Mouse (Mus musculus) midbrain, embryonic 13.5 days (tissue): ENCODE measurements at regions not wholly inside any gene's neighbourhood (a gene's known extent, or its start where the extent isn't known, plus 50 kb on each side); places are given as distances from the start of the nearest gene placed in this dataset.
A peak's percentile ranks its signal among the peaks of the same experiment; 100 is the strongest.

Experiments used
- ATAC-seq: fragments of 200-750 bp; cut with Nextera tagmentation; 2 replicates; pipeline ENCODE4 v1.8.0; 2017; ENCODE audit warnings: mild to moderate bottlenecking, moderate TSS enrichment, moderate library complexity
- H3K27ac ChIP-seq: fragments of 300-500 bp; sonication (generic); 2 replicates; pipeline ENCODE4 v1.5.1; 2015; ENCODE audit warnings: inconsistent platforms, mild to moderate bottlenecking, moderate library complexity
- H3K27me3 ChIP-seq: fragments of 300-500 bp; sonication (generic); 2 replicates; pipeline ENCODE4 v1.6.1; 2015; ENCODE audit warnings: mild to moderate bottlenecking, inconsistent platforms
- H3K36me3 ChIP-seq: fragments of 300-500 bp; sonication (generic); 2 replicates; pipeline ENCODE4 v1.6.1; 2015; ENCODE audit warnings: mild to moderate bottlenecking, inconsistent platforms
- H3K4me1 ChIP-seq: fragments of 300-500 bp; sonication (generic); replicated peaks from 2 replicates; pipeline ENCODE4 v1.6.1; 2015; ENCODE audit warnings: inconsistent platforms
- H3K4me2 ChIP-seq: fragments of 300-500 bp; sonication (generic); replicated peaks from 2 replicates; pipeline ENCODE4 v1.6.1; 2015; ENCODE audit warnings: moderate library complexity, mild to moderate bottlenecking, inconsistent platforms
- H3K4me3 ChIP-seq: fragments of 300-500 bp; sonication (generic); replicated peaks from 2 replicates; pipeline ENCODE4 v1.5.1; 2015; ENCODE audit warnings: mild to moderate bottlenecking, inconsistent platforms
- H3K9ac ChIP-seq: fragments of 300-500 bp; sonication (generic); replicated peaks from 2 replicates; pipeline ENCODE4 v1.6.1; 2015; ENCODE audit warnings: mild to moderate bottlenecking, inconsistent platforms
- H3K9me3 ChIP-seq: fragments of 300-500 bp; sonication (generic); 2 replicates; pipeline ENCODE4 v1.6.1; 2016; ENCODE audit warnings: mild to moderate bottlenecking, inconsistent platforms
- WGBS: fragments of 180-500 bp; shearing (Covaris S2); methylation state at CpG from one replicate; pipeline ENCODE4 v1.1.7; 2015; 5-methylcytosine and 5-hydroxymethylcytosine counted together

DNA sequence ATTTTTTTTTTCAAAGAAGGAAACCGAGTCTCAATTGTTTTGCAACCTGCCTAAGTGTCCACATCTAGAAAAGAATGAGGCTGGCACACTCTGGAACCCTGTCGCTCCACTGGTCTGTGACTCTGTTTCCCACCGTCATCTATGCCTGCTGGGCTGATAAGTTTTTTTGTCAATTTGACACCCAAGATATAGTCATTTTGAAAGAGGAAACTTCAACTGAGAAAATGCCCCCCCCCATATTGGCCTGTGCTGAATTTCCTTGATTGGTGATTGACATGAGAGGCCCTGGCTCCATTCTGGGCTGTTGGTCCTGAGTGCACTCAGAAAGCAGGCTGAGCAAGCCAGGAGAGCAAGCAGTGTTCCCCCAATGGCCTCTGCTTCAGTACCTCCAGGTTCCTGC lies 71.6 kb upstream of the Vps8 start:
- no peaks in the 10 kb centered on the region for H3K4me1 ChIP-seq
- no peak overlapping the region for H3K27ac ChIP-seq
- H3K4me2 ChIP-seq: no peak overlapping the region
- 86% methylated on average over 3 of the region's 3 CpGs for WGBS
- no peaks in the 10 kb centered on the region for H3K36me3 ChIP-seq
- no peak for ATAC-seq
- H3K9me3 ChIP-seq: no peaks in the 10 kb centered on the region
- H3K9ac ChIP-seq: no peak overlapping the region
- H3K27me3 ChIP-seq: no peaks in the 10 kb centered on the region
- H3K4me3 ChIP-seq: no peak overlapping the region

DNA sequence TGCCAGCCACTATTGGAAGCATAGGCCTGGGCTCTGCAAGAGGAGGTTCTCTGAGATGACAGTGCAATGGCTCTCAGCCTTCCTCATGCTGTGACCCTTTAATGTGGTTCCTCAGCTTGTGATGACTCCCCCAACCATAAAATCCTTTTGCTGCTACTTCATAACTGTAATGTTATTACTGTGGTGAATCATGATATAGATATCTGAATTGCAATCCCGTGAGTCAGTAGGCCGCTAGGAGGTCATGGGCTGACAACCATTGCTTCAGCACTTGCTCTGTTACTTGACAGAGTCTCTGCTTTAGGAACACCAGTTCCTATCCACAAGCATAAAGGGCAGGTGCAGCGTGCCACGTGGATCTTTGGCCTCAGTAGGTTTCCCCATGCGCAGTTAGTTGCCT lies 69.8 kb upstream of the Vps8 start:
- peaks cover 2% of the 10 kb centered on the region; the same call in 1 of the 2 replicates for H3K27me3 ChIP-seq
- H3K36me3 ChIP-seq: no peaks in the 10 kb centered on the region
- H3K27ac ChIP-seq: no peak overlapping the region
- H3K9ac ChIP-seq: no peak overlapping the region
- 55% methylated on average over 5 of the region's 5 CpGs for WGBS
- H3K9me3 ChIP-seq: no peaks in the 10 kb centered on the region
- H3K4me1 ChIP-seq: 0 out of 2 replicates have a peak, but pooled peaks cover 2% of the 10 kb centered on the region
- no peak for ATAC-seq
- H3K4me2 ChIP-seq: no peak overlapping the region
- no peak overlapping the region for H3K4me3 ChIP-seq

DNA sequence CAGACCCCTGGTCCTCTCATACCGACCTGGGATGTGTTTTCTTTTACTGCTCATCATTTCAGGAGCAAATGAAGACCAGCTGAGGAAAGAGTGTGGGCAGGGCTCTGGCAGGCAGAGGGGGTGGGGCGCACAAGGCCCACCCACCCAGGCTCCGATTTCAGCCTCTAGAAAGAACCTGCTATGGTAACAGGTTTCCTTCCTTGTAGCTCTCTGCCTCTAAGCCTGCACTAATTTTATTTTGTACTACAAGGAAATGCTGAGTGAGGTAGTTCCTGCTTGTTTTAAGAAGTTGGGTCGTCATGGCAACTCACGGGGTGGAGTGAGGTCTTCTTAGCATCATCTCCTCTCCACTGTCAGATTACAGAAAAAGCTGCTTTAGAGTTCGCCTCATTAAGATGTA lies 69.4 kb upstream of the Vps8 start:
- no peak for ATAC-seq

DNA sequence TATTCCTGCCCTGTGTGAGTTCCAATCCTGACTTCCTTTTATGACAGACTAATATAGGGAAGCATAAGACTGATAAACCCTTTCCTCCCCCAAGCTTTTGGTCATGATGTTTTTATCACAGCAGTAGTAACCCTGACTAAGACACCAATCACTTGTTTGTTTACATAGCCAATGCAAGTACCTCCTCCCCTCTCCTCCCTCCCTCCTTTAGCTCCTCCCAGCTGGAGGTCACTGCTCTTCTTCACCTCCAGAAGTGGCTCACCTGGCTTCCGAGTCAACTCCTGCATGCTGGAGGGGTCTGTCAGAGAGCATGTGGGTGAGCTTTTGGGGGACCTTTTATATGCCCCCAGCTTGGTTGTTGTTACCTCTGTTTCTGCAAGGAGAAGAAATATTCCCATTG lies 67.3 kb upstream of the Vps8 start:
- Histone ChIP-seq H3K4me3 (no peak overlapping the region), H3K4me1 (0 out of 2 replicates have a peak, but pooled peaks cover 6% of the 10 kb centered on the region), H3K27ac (no peak overlapping the region), H3K4me2 (no peak overlapping the region), H3K27me3 (peaks cover 8% of the 10 kb centered on the region; the same call in 1 of the 2 replicates), H3K9ac (no peak overlapping the region), H3K9me3 (no peaks in the 10 kb centered on the region), H3K36me3 (no peaks in the 10 kb centered on the region)
- 86% methylated on average over 1 of the region's 1 CpGs for WGBS
- ATAC-seq: no peak

More for the DNA sequence above, 69.4 kb upstream of the Vps8 start:
- 0 out of 2 replicates have a peak, but pooled peaks cover 6% of the 10 kb centered on the region for H3K4me1 ChIP-seq
- H3K27me3 ChIP-seq: peaks cover 3% of the 10 kb centered on the region; the same call in 1 of the 2 replicates
- WGBS: 21% methylated on average over 6 of the region's 6 CpGs
- H3K36me3 ChIP-seq: no peaks in the 10 kb centered on the region
- H3K9me3 ChIP-seq: no peaks in the 10 kb centered on the region
- no peak overlapping the region for H3K27ac ChIP-seq
- no peak overlapping the region for H3K4me2 ChIP-seq
- H3K4me3 ChIP-seq: no peak overlapping the region
- no peak overlapping the region for H3K9ac ChIP-seq

DNA sequence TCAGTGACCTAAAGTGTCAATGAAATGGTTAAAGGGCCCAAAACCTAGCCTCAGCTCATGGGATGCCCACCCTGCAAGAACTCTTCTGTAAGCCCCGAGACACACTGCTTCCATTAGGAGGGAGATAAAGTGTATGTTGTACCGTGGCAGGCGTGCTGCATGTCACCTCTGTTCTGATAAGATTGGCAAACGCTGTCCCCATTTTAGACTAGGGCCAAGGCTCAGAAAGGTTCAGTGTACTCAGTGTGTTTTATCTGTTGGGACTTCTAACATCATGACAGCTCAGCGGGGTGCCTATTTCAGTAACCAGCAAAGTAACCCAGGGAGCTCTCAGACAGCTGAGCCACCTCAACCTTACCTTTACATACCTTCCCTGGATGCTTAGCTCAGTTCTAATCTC lies 65.5 kb upstream of the Vps8 start:
- H3K9ac ChIP-seq: no peak overlapping the region
- no peaks in the 10 kb centered on the region for H3K36me3 ChIP-seq
- peaks cover 9% of the 10 kb centered on the region; the same call in 1 of the 2 replicates for H3K27me3 ChIP-seq
- no peaks in the 10 kb centered on the region for H3K9me3 ChIP-seq
- no peak overlapping the region for H3K27ac ChIP-seq
- no peak overlapping the region for H3K4me3 ChIP-seq
- ATAC-seq: no peak
- 0 out of 2 replicates have a peak, but pooled peaks cover 7% of the 10 kb centered on the region for H3K4me1 ChIP-seq
- H3K4me2 ChIP-seq: no peak overlapping the region
- 65% methylated on average over 5 of the region's 5 CpGs for WGBS

DNA sequence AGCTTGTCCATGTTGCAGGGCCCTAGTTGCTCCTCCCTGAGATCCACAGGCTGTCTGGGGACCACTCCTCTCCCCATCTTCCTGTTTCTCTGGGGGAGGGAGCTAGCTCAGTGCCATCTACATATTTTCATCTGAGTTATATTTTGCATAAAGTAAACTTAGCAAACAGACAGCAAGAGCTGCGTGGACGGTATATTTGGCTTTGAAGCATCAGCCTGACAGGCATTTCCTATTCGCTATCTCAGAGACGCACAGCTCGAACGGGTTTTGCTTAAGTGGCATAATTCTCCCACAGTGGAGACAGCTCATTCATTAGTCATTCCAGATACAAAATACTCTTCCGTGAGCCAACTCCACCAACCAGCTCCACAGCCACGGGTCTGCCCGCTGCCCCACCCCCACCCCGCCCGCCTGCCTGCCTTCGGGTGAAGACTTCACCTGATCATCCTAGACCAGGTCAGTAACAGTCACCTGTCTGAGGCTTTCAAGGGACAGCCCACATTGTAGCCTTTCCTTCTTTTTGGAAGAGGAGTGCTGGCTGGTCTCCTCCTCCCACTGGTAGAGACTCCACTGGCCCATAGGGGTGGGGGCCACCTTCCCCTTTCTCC lies 64.5 kb upstream of the Vps8 start:
- H3K9me3 ChIP-seq: no peaks in the 10 kb centered on the region
- 0 out of 2 replicates have a peak, but pooled peaks have one; percentile 51 for ATAC-seq
- no peak overlapping the region for H3K4me2 ChIP-seq
- peaks cover 13% of the 10 kb centered on the region for H3K4me1 ChIP-seq
- H3K36me3 ChIP-seq: no peaks in the 10 kb centered on the region
- H3K27ac ChIP-seq: no peak overlapping the region
- no peak overlapping the region for H3K4me3 ChIP-seq
- H3K9ac ChIP-seq: no peak overlapping the region
- 59% methylated on average over 12 of the region's 12 CpGs for WGBS
- H3K27me3 ChIP-seq: peaks cover 9% of the 10 kb centered on the region; the same call in 1 of the 2 replicates

DNA sequence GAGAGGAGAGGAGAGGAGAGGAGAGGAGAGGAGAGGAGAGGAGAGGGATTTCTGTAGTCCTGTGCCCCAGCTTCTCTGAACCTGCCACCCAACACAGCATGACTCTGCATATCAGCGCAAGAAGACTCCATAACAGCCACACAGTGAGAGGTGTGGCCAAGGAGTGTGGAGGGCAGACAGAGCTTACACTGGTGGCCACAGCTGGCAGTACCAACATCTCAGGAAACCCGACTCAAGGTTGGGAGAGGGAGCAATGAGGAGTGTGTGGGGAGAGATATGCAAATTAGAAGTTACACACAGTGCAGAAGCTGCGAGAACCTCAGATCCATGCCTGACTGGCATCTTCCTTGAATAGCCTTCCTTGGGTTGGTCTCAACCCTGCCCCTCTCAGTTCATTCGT lies 63.5 kb upstream of the Vps8 start:
- H3K36me3 ChIP-seq: no peaks in the 10 kb centered on the region
- H3K4me1 ChIP-seq: peaks cover 13% of the 10 kb centered on the region
- no peak for ATAC-seq
- no peaks in the 10 kb centered on the region for H3K9me3 ChIP-seq
- H3K4me3 ChIP-seq: no peak overlapping the region
- H3K4me2 ChIP-seq: no peak overlapping the region
- H3K27me3 ChIP-seq: peaks cover 9% of the 10 kb centered on the region; the same call in 1 of the 2 replicates
- H3K27ac ChIP-seq: no peak overlapping the region
- 73% methylated on average over 4 of the region's 4 CpGs for WGBS
- no peak overlapping the region for H3K9ac ChIP-seq

DNA sequence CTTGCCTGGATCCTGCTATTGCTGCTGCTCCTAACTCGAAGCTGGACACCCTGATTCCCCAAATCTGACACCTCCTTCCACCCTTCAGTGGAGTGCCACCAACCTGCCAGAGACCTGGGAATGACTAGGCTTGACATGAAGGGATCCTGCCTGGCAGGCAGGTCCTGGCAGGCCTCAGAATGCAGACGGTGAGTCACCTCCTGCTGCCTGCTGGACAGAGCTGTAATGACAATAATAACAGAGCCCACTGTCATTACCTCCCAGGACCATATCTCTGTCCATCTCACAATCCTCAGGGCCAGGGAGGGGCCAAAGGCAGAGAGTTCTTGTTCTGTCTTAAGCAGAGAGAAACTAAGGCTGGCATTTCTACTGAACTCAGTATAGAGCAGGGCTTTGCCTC lies 61.5 kb upstream of the Vps8 start:
- H3K9ac ChIP-seq: no peak overlapping the region
- no peak overlapping the region for H3K4me3 ChIP-seq
- WGBS: 66% methylated on average over 2 of the region's 2 CpGs
- peaks cover 11% of the 10 kb centered on the region; the same call in 1 of the 2 replicates for H3K27me3 ChIP-seq
- no peaks in the 10 kb centered on the region for H3K9me3 ChIP-seq
- ATAC-seq: no peak
- no peaks in the 10 kb centered on the region for H3K36me3 ChIP-seq
- peaks cover 13% of the 10 kb centered on the region for H3K4me1 ChIP-seq
- H3K27ac ChIP-seq: no peak overlapping the region
- no peak overlapping the region for H3K4me2 ChIP-seq

DNA sequence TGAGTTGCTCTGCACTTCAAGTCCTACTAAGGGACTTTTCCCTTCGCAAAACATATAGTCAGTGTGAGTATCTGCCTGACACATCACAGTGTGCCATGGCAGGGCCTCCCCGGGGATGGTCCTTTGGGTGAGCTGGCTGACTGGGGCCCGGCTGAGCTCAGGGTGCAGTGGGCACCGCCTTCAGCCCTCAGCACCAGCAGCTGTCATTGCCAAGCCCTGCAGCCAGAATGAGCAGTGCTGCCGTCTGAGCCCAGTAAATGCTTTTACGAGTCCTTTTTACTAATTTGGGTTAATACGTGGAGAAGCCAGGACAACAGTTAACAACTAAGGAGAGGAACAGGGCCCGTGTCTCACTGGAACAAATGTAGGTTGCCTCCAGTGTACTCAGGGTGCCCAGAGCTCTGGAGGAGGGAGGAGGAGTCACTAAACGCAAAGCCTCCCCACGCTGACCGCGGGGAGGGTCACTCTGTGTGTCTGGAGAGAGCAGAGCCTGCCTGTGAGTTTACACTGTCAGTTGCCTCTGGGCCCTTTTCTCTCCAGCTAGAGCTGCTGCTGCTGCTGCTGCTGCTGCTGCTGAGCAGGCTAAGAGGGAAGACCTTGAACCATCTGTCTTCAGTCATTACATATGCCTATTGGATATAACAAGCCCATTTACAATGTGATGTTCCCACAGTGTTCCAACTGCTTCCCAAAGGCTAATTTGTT lies 60.1 kb upstream of the Vps8 start:
- H3K4me2 ChIP-seq: no peak overlapping the region
- H3K27me3 ChIP-seq: peaks cover 11% of the 10 kb centered on the region; the same call in 1 of the 2 replicates
- H3K9ac ChIP-seq: no peak overlapping the region
- H3K4me1 ChIP-seq: peaks cover 13% of the 10 kb centered on the region
- no peak overlapping the region for H3K4me3 ChIP-seq
- WGBS: 50% methylated on average over 12 of the region's 12 CpGs
- H3K36me3 ChIP-seq: no peaks in the 10 kb centered on the region
- H3K27ac ChIP-seq: peak overlapping the region; percentile 53; the same call in 1 of the 2 replicates
- peak; percentile 49 for ATAC-seq
- no peaks in the 10 kb centered on the region for H3K9me3 ChIP-seq

DNA sequence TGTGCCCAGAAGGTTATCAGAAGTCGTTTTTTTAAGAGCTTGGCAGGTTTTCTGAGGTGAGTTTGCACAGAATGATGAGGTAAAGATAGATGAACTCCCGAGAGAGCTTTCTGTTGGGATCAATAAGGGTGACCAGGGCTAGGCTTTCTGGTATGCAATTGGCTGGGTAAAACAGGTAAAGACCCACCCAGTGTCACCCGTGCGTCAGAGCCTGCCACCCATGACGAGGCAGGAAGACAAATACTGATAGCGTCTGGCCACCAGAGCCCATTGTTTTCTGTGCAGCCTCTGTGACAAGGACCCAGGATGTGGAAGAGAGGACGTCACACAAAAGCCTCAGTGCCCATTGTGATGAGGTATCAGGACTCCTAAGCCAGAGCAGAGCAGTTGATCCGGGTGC lies 58.0 kb upstream of the Vps8 start:
- H3K27ac ChIP-seq: no peak overlapping the region
- H3K36me3 ChIP-seq: no peaks in the 10 kb centered on the region
- H3K4me2 ChIP-seq: no peak overlapping the region
- no peak overlapping the region for H3K4me3 ChIP-seq
- H3K9ac ChIP-seq: no peak overlapping the region
- no peaks in the 10 kb centered on the region for H3K9me3 ChIP-seq
- ATAC-seq: no peak
- H3K4me1 ChIP-seq: peaks cover 7% of the 10 kb centered on the region
- H3K27me3 ChIP-seq: peaks cover 12% of the 10 kb centered on the region; the same call in 1 of the 2 replicates
- WGBS: 18% methylated on average over 8 of the region's 8 CpGs

DNA sequence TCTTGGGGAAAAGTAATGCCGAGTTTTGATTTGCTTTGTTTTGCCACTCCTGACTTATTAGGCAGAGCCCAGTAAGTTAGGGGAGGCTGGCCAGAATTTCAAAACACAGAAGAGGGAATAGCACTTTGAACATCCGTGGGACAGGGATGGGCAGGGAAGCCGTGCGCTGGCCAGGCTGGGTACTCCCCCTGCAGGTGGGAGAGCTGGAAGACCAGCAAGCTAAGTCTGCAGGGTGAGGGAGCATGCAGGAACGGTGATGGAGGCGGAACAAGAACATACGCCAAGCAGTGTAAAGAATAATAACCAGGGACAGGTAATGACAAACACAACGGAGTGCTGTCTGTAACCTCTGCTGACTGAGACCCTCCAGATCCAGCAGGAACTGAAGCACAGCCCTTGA lies 55.5 kb upstream of the Vps8 start:
- Histone ChIP-seq H3K4me2 (no peak overlapping the region), H3K27me3 (peaks cover 6% of the 10 kb centered on the region; the same call in 1 of the 2 replicates), H3K27ac (no peak overlapping the region), H3K9ac (no peak overlapping the region), H3K4me1 (peaks cover 6% of the 10 kb centered on the region), H3K4me3 (no peak overlapping the region), H3K36me3 (no peaks in the 10 kb centered on the region), H3K9me3 (no peaks in the 10 kb centered on the region)
- ATAC-seq: peak; percentile 46; the same call in 1 of the 2 replicates
- WGBS: 38% methylated on average over 8 of the region's 8 CpGs

DNA sequence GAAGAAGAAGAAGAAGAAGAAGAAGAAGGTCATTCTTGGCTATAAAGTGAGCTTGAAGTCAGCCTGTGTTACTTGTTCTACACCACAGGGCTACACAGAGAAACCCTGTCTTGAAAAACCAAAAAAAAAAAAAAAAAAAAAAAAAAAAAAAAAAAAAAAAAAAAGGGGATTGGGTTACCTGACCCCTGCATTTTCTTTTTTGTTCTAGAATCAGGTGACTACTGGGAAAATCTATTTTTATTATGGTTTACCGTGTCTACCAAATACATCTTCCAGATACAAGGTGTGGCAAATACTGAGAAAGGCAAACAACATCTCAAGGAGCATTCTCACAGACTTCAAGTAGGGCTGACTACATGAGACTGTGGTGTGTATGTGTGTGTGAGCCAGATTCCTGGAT lies 54.1 kb upstream of the Vps8 start:
- WGBS: 94% methylated on average over 1 of the region's 1 CpGs

More for the DNA sequence above, 54.1 kb upstream of the Vps8 start:
- Histone ChIP-seq H3K4me3 (no peak overlapping the region), H3K36me3 (no peaks in the 10 kb centered on the region), H3K9ac (no peak overlapping the region), H3K9me3 (no peaks in the 10 kb centered on the region), H3K4me1 (peaks cover 7% of the 10 kb centered on the region), H3K27ac (no peak overlapping the region), H3K27me3 (peaks cover 6% of the 10 kb centered on the region; the same call in 1 of the 2 replicates), H3K4me2 (no peak overlapping the region)
- ATAC-seq: no peak
